Mouse (Mus musculus) midbrain, postnatal 0 days (tissue): ENCODE results near the gene Fgd2. TPM values are rescaled to one million over a fixed set of nuclear protein-coding genes. Genes with fewer than 3 reads are reported as not detected.
A peak's percentile ranks its signal among the peaks of the same experiment; 100 is the strongest.

Source experiments
- ATAC-seq: fragments of 200-750 bp; cut with Nextera tagmentation; 2 replicates; pipeline ENCODE4 v1.8.0; 2017; ENCODE audit warnings: moderate number of reproducible peaks, mild to moderate bottlenecking, moderate TSS enrichment, moderate library complexity; ENCODE audit not compliant: low FRiP score
- DNase-seq: peaks from one replicate; pipeline ENCODE4 v3.0.0-alpha.2; 2015; ENCODE audit warnings: low spot score
- H3K27ac ChIP-seq: fragments of 300-500 bp; sonication (generic); 2 replicates; pipeline ENCODE4 v1.5.1; 2014; ENCODE audit warnings: low read depth, mild to moderate bottlenecking, low read length, mixed read lengths
- H3K27me3 ChIP-seq: fragments of 300-500 bp; sonication (generic); 2 replicates; pipeline ENCODE4 v1.6.1; 2014; ENCODE audit warnings: low read length, control low read depth, mixed read lengths; ENCODE audit not compliant: insufficient read depth
- H3K36me3 ChIP-seq: fragments of 300-500 bp; sonication (generic); 2 replicates; pipeline ENCODE4 v1.6.1; 2014; ENCODE audit warnings: low read length, control low read depth, mixed read lengths; ENCODE audit not compliant: insufficient read depth
- H3K4me1 ChIP-seq: fragments of 300-500 bp; sonication (generic); 2 replicates; pipeline ENCODE4 v1.6.1; 2014; ENCODE audit warnings: mild to moderate bottlenecking, control low read depth, antibody characterized with exemption, low read length, mixed read lengths; ENCODE audit not compliant: insufficient read depth
- H3K4me2 ChIP-seq: fragments of 300-500 bp; sonication (generic); 2 replicates; pipeline ENCODE4 v1.6.1; 2014; ENCODE audit warnings: low read depth, mild to moderate bottlenecking, low read length, mixed read lengths; ENCODE audit not compliant: poor library complexity, severe bottlenecking
- H3K4me3 ChIP-seq: fragments of 300-500 bp; sonication (generic); 2 replicates; pipeline ENCODE4 v1.5.1; 2014; ENCODE audit warnings: low read depth, mild to moderate bottlenecking, low read length, moderate library complexity
- H3K9ac ChIP-seq: fragments of 300-500 bp; sonication (generic); replicated peaks from 2 replicates; pipeline ENCODE4 v1.6.1; 2014; ENCODE audit warnings: mild to moderate bottlenecking, low read length, moderate library complexity, mixed read lengths; ENCODE audit not compliant: poor library complexity, severe bottlenecking
- H3K9me3 ChIP-seq: fragments of 300-500 bp; sonication (generic); 2 replicates; pipeline ENCODE4 v1.6.1; 2016; ENCODE audit warnings: low read length, control low read depth
- CTCF ChIP-seq: IDR thresholded peaks from 2 replicates; pipeline ENCODE4 v1.5.1; 2016; ENCODE audit warnings: antibody characterized with exemption, mild to moderate bottlenecking
- WGBS: fragments of 180-500 bp; shearing (Covaris S2); extraction: QIAGEN DNeasy Blood & Tissue Kit; methylation state at CpG from one replicate; pipeline ENCODE4 v1.1.7; 2014; 5-methylcytosine and 5-hydroxymethylcytosine counted together
- polyA plus RNA-seq: library from polyadenylated mRNA; unstranded; fragments of >200 nt; fragmentation: Nextera tagmentation; extraction: Ambion mirVana; gene quantifications from 2 replicates; pipeline ENCODE4 v1.2.1, GENCODE M21; 2015
- total RNA-seq: library from RNA; depleted of rRNA; stranded (reverse); fragments of >200 nt; gene quantifications from 2 replicates; pipeline ENCODE4 v1.2.3, GENCODE M21; 2014

Fgd2 gene
- total and polyA plus RNA-seq, 2 experiments from 2014 or later, result 14.4 to 27.3 TPM

DNA sequence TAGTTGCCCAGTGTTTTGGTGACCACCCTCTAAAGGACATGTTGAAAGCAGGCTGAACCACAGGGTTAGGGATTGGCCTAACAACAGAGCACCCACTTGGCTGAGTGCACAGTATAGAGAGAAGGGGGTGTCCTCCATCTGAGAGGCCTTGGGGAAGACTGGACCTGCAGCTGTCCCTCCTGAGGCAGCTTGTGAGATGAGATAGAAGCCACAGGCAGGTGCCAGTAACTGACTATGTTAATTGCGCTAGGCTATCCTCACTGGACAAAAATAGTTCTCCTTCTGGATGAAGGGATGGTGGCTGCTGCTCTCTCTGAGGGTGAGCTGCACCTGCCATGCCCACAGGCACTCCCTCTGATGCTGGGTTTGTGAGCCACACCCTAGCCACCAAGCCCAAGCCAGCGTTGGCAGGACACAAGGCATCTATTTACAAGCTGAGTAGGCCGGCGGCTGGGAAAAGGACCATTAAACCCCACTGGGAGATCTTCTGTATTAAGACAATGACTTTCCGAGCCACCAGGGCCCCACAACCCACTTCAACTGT, 49.2 kb downstream of the Fgd2 start:
- no peak for TF ChIP-seq CTCF
- no peak for DNase-seq
- WGBS, result 73% methylated on average over 5 of the region's 5 CpGs
- H3K4me2 ChIP-seq, result no peak overlapping the region
- no peaks in the 10 kb centered on the region for H3K9me3 ChIP-seq
- H3K4me1 ChIP-seq, result no peaks in the 10 kb centered on the region
- H3K27me3 ChIP-seq, result no peaks in the 10 kb centered on the region
- no peak for ATAC-seq
- no peaks in the 10 kb centered on the region for H3K36me3 ChIP-seq
- H3K4me3 ChIP-seq, result no peak overlapping the region
- H3K27ac ChIP-seq, result no peak overlapping the region
- no peak overlapping the region for H3K9ac ChIP-seq

- 30% methylated on average over 8 of the region's 8 CpGs for WGBS
- no peak overlapping the region for H3K9ac ChIP-seq
- no peaks in the 10 kb centered on the region for H3K36me3 ChIP-seq
- no peak for TF ChIP-seq CTCF
- DNase-seq (no peak), ATAC-seq (no peak)
- no peaks in the 10 kb centered on the region for H3K9me3 ChIP-seq
- H3K27ac ChIP-seq, result no peak overlapping the region
- H3K4me3 ChIP-seq, result no peak overlapping the region
- H3K27me3 ChIP-seq, result no peaks in the 10 kb centered on the region
- H3K4me1 ChIP-seq, result no peaks in the 10 kb centered on the region
- H3K4me2 ChIP-seq, result no peak overlapping the region
Measured at GRCm38 (mm10) chr17:29411821-29412425, 51.2 kb downstream of the Fgd2 start.

DNA sequence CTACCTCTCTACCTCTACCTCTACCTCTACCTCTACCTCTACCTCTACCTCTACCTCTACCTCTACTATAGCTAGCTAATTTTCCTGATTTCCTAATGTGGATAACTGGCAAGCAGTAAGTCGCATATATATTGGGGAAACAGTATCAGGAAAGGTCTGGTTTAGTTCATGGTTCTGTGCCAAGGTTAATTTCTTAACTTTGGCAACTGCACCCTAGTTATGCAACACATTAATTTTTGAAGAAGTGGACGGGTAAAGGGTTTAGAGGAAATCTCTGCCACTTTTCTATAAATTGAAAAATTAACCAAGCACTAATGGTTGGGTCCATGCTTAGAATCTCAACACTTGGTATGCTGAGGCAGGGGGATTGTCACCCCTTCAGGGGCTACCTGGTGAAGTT, 53.9 kb downstream of the Fgd2 start:
- H3K9me3 ChIP-seq, result no peaks in the 10 kb centered on the region
- WGBS, result 86% methylated on average over 2 of the region's 2 CpGs
- no peak for DNase-seq
- H3K4me2 ChIP-seq, result no peak overlapping the region
- H3K9ac ChIP-seq, result no peak overlapping the region
- no peaks in the 10 kb centered on the region for H3K4me1 ChIP-seq
- H3K36me3 ChIP-seq, result no peaks in the 10 kb centered on the region
- ATAC-seq, result no peak
- H3K4me3 ChIP-seq, result no peak overlapping the region
- TF ChIP-seq CTCF, result no peak
- H3K27ac ChIP-seq, result no peak overlapping the region
- no peaks in the 10 kb centered on the region for H3K27me3 ChIP-seq

DNA sequence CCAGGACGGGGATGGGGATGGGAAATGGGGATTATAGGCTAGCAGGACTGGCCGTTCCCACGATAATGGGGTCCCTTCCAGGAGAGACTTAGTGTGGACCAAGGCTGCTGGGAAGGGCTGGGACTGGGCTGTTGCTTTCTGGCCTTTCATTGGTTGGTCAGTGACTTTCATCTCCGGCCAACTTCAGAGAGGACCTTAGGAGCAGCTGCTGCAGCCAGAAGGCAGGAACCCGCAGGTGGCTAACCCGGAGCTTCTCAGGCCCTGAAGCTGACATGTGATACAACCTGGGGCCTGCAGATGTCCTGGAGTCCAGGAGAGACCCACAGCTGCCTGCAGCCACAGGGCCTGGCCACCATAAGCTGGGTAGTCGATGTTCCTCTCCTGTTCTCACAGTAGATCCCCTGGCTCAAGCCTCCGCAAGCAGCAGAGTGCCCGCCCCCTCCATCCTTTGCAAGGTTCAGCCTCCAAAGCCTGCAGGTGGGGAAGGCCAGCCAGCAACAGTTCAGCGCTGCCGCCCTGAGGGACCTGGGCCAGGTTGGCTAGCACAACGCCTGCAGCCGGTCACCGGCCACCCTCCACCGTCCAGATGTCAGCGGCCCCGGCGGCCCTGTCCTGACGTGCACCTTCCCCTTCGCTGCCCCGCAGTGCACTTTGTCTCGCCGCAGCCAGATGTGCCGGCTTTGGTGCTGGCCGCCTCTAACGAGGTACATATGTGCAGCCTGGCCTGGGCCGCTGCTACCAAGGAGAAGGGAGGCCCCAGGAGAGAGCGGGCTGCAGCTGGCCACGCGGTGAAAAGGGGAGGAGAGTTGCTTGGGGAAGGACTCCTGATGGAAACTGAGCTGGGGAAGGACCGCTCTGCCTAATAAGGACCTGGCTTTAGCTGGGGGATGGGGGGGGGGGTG, 55.3 kb downstream of the Fgd2 start:
- 0 out of 2 replicates have a peak, but pooled peaks have one; percentile 16 for ATAC-seq
- peak overlapping the region; percentile 41 for H3K4me2 ChIP-seq
- H3K36me3 ChIP-seq, result no peaks in the 10 kb centered on the region
- no peaks in the 10 kb centered on the region for H3K9me3 ChIP-seq
- H3K27ac ChIP-seq, result no peak overlapping the region
- DNase-seq, result peak; percentile 28
- TF ChIP-seq CTCF, result no peak
- H3K27me3 ChIP-seq, result no peaks in the 10 kb centered on the region
- H3K9ac ChIP-seq, result no peak overlapping the region
- H3K4me1 ChIP-seq, result no peaks in the 10 kb centered on the region
- 11% methylated on average over 30 of the region's 31 CpGs for WGBS
- no peak overlapping the region for H3K4me3 ChIP-seq

GRCm38 (mm10) chr17:29416757-29417156, 56.0 kb downstream of the Fgd2 start:
- Histone ChIP-seq H3K36me3 (no peaks in the 10 kb centered on the region), H3K27ac (no peak overlapping the region), H3K27me3 (no peaks in the 10 kb centered on the region), H3K9ac (no peak overlapping the region), H3K4me3 (no peak overlapping the region), H3K4me2 (no peak overlapping the region), H3K9me3 (no peaks in the 10 kb centered on the region), H3K4me1 (no peaks in the 10 kb centered on the region)
- ATAC-seq (no peak), DNase-seq (no peak)
- peak; percentile 46 for TF ChIP-seq CTCF
- 68% methylated on average over 5 of the region's 5 CpGs for WGBS
